Mouse (Mus musculus): ENCODE results near the gene 2410131K14Rik. TPM values are rescaled to one million over a fixed set of nuclear protein-coding genes. Genes with fewer than 3 reads are reported as not detected.

2410131K14Rik gene
- polyA plus RNA-seq (2012; rRNA removed) = 2.8 and 2.9 TPM in 2 replicates

GRCm38 (mm10) chr5:118244606-118245443, at the start of gene 2410131K14Rik, which contains the start of gene Rnft2:
Gene 2410131K14Rik, plus strand, starts transcription at chr5:118245227.
Gene Rnft2, minus strand, starts transcription at chr5:118245116.

Other genes with a start within 250 kb of the 2410131K14Rik start
- gene Tesc, start 217.5 kb upstream of the 2410131K14Rik start, polyA plus RNA-seq (2012; rRNA removed) = 202 and 466 TPM in 2 replicates
- gene Fbxw8, start 89.8 kb upstream of the 2410131K14Rik start, polyA plus RNA-seq (2012; rRNA removed) = 19.5 and 22.1 TPM in 2 replicates
- 0.03 TPM in 1 of 2 replicates, not detected in the other for gene Hrk, start 80.6 kb upstream of the 2410131K14Rik start, polyA plus RNA-seq (2012; rRNA removed)
- 0.70 and 0.97 TPM in 2 replicates for gene Rnft2, start 111 bp upstream of the 2410131K14Rik start, polyA plus RNA-seq (2012; rRNA removed)

All from stomach, adult 2 months (tissue).